Mouse (Mus musculus) forebrain, embryonic 15.5 days (tissue): ENCODE results near the gene Cltc. TPM values are rescaled to one million over a fixed set of nuclear protein-coding genes. Genes with fewer than 3 reads are reported as not detected.
"Not testable (repeated sequence)": the region's sequence is repeated elsewhere in the genome, so short reads cannot be mapped to it uniquely, and the experiment has no call there.

Source experiments
- ATAC-seq: fragments of 200-750 bp; cut with Nextera tagmentation; replicated peaks from 2 replicates; pipeline ENCODE4 v1.8.0; 2017; ENCODE audit warnings: mild to moderate bottlenecking, moderate TSS enrichment, moderate library complexity
- H3K27ac ChIP-seq: fragments of 300-500 bp; sonication (generic); replicated peaks from 2 replicates; pipeline ENCODE4 v1.5.1; 2015; ENCODE audit warnings: mild to moderate bottlenecking, inconsistent platforms
- H3K27me3 ChIP-seq: fragments of 300-500 bp; sonication (generic); 2 replicates; pipeline ENCODE4 v1.6.1; 2015; ENCODE audit warnings: inconsistent platforms
- H3K36me3 ChIP-seq: fragments of 300-500 bp; sonication (generic); 2 replicates; pipeline ENCODE4 v1.6.1; 2015; ENCODE audit warnings: mild to moderate bottlenecking, inconsistent platforms
- H3K4me1 ChIP-seq: fragments of 300-500 bp; sonication (generic); 2 replicates; pipeline ENCODE4 v1.6.1; 2015; ENCODE audit warnings: inconsistent platforms
- H3K4me2 ChIP-seq: fragments of 300-500 bp; sonication (generic); replicated peaks from 2 replicates; pipeline ENCODE4 v1.6.1; 2015; ENCODE audit warnings: mild to moderate bottlenecking, inconsistent platforms
- H3K4me3 ChIP-seq: fragments of 300-500 bp; sonication (generic); 2 replicates; pipeline ENCODE4 v1.5.1; 2015; ENCODE audit warnings: mild to moderate bottlenecking, inconsistent platforms
- H3K9ac ChIP-seq: fragments of 300-500 bp; sonication (generic); replicated peaks from 2 replicates; pipeline ENCODE4 v1.6.1; 2015; ENCODE audit warnings: mild to moderate bottlenecking, inconsistent platforms
- H3K9me3 ChIP-seq: fragments of 300-500 bp; sonication (generic); 2 replicates; pipeline ENCODE4 v1.6.1; 2016; ENCODE audit warnings: inconsistent platforms
- WGBS: fragments of 180-500 bp; shearing (Covaris S2); methylation state at CpG from one replicate; pipeline ENCODE4 v1.1.7; 2015; ENCODE audit warnings: mixed read lengths; 5-methylcytosine and 5-hydroxymethylcytosine counted together
- polyA plus RNA-seq: library from polyadenylated mRNA; unstranded; fragments of >200 nt; fragmentation: Nextera tagmentation; extraction: Ambion mirVana; gene quantifications from 2 replicates; pipeline ENCODE4 v1.2.1, GENCODE M21; 2015

The Cltc gene
- polyA plus RNA-seq, 1 experiment from 2014 or later: 135 TPM

- no peaks in the 10 kb centered on the region for H3K36me3 ChIP-seq
- WGBS: under 1% methylated on average over 18 of the region's 18 CpGs
- H3K27ac ChIP-seq: peak overlapping the region; percentile 98
- ATAC-seq: peak; percentile 80; the same call in 1 of the 2 replicates
- peak overlapping the region; percentile 94 for H3K4me2 ChIP-seq
- no peaks in the 10 kb centered on the region for H3K27me3 ChIP-seq
- H3K4me1 ChIP-seq: peaks cover 37% of the 10 kb centered on the region
- no peaks in the 10 kb centered on the region for H3K9me3 ChIP-seq
- peak overlapping the region; percentile 95 for H3K9ac ChIP-seq
- peak overlapping the region; percentile 94 for H3K4me3 ChIP-seq
Measured at GRCm38 (mm10) chr11:86757142-86757479, 254 bp downstream of the Cltc start.

- WGBS: 2% methylated on average over 31 of the region's 31 CpGs
- Histone ChIP-seq H3K4me1 (peaks cover 37% of the 10 kb centered on the region), H3K27me3 (no peaks in the 10 kb centered on the region), H3K4me3 (peak overlapping the region; percentile 94), H3K9ac (peak overlapping the region; percentile 95), H3K4me2 (peak overlapping the region; percentile 94), H3K36me3 (no peaks in the 10 kb centered on the region), H3K9me3 (no peaks in the 10 kb centered on the region), H3K27ac (peak overlapping the region; percentile 98)
- ATAC-seq: peak; percentile 15; the same call in 1 of the 2 replicates
Measured at GRCm38 (mm10) chr11:86756156-86757141, 916 bp downstream of the Cltc start.

- H3K4me3 ChIP-seq: no peak overlapping the region
- H3K4me1 ChIP-seq: peaks cover 41% of the 10 kb centered on the region
- no peak overlapping the region for H3K27ac ChIP-seq
- H3K4me2 ChIP-seq: no peak overlapping the region
- no peaks in the 10 kb centered on the region for H3K9me3 ChIP-seq
- no peak for ATAC-seq
- H3K27me3 ChIP-seq: no peaks in the 10 kb centered on the region
- no peak overlapping the region for H3K9ac ChIP-seq
- no peaks in the 10 kb centered on the region for H3K36me3 ChIP-seq
Measured at GRCm38 (mm10) chr11:86752404-86752803, 5.0 kb downstream of the Cltc start.

- Histone ChIP-seq H3K4me1 (peaks cover 37% of the 10 kb centered on the region), H3K4me3 (no peak overlapping the region), H3K9me3 (no peaks in the 10 kb centered on the region), H3K27ac (no peak overlapping the region), H3K4me2 (no peak overlapping the region), H3K27me3 (no peaks in the 10 kb centered on the region), H3K9ac (no peak overlapping the region), H3K36me3 (no peaks in the 10 kb centered on the region)
- ATAC-seq: no peak
- WGBS: 97% methylated on average over 1 of the region's 1 CpGs
Measured at GRCm38 (mm10) chr11:86751010-86751409, 6.4 kb downstream of the Cltc start.

- Histone ChIP-seq H3K9ac (no peak overlapping the region), H3K4me2 (no peak overlapping the region), H3K4me3 (no peak overlapping the region), H3K36me3 (no peaks in the 10 kb centered on the region), H3K9me3 (no peaks in the 10 kb centered on the region), H3K27ac (no peak overlapping the region), H3K27me3 (no peaks in the 10 kb centered on the region), H3K4me1 (peaks cover 28% of the 10 kb centered on the region)
- no peak for ATAC-seq
- WGBS: 36% methylated on average over 3 of the region's 3 CpGs
Measured at GRCm38 (mm10) chr11:86749776-86750423, 7.5 kb downstream of the Cltc start.

GRCm38 (mm10) chr11:86745634-86746404 lies 11.5 kb downstream of the Cltc start:
- Histone ChIP-seq H3K36me3 (no peaks in the 10 kb centered on the region), H3K4me3 (no peak overlapping the region), H3K4me2 (no peak overlapping the region), H3K4me1 (peaks cover 10% of the 10 kb centered on the region; the same call in 1 of the 2 replicates), H3K9ac (no peak overlapping the region), H3K27me3 (no peaks in the 10 kb centered on the region), H3K27ac (no peak overlapping the region), H3K9me3 (no peaks in the 10 kb centered on the region)
- ATAC-seq: no peak
- WGBS: 71% methylated on average over 3 of the region's 3 CpGs

- WGBS: 59% methylated on average over 2 of the region's 2 CpGs
- Histone ChIP-seq H3K27ac (no peak overlapping the region), H3K9ac (no peak overlapping the region), H3K4me3 (no peak overlapping the region), H3K36me3 (no peaks in the 10 kb centered on the region), H3K9me3 (no peaks in the 10 kb centered on the region), H3K4me2 (no peak overlapping the region), H3K4me1 (no peaks in the 10 kb centered on the region), H3K27me3 (no peaks in the 10 kb centered on the region)
- no peak for ATAC-seq
Measured at GRCm38 (mm10) chr11:86742605-86743004, 14.8 kb downstream of the Cltc start.

- Histone ChIP-seq H3K36me3 (no peaks in the 10 kb centered on the region), H3K4me3 (no peak overlapping the region), H3K4me2 (no peak overlapping the region), H3K4me1 (no peaks in the 10 kb centered on the region), H3K9ac (no peak overlapping the region), H3K9me3 (no peaks in the 10 kb centered on the region), H3K27ac (no peak overlapping the region), H3K27me3 (no peaks in the 10 kb centered on the region)
- WGBS: 90% methylated on average over 5 of the region's 5 CpGs
- no peak for ATAC-seq
Measured at GRCm38 (mm10) chr11:86741505-86741904, 15.9 kb downstream of the Cltc start.

GRCm38 (mm10) chr11:86739470-86739869 lies 17.9 kb downstream of the Cltc start:
- Histone ChIP-seq H3K9ac (no peak overlapping the region), H3K27me3 (no peaks in the 10 kb centered on the region), H3K9me3 (no peaks in the 10 kb centered on the region), H3K4me1 (no peaks in the 10 kb centered on the region), H3K36me3 (0 out of 2 replicates have a peak, but pooled peaks cover 2% of the 10 kb centered on the region), H3K4me3 (no peak overlapping the region), H3K4me2 (no peak overlapping the region), H3K27ac (no peak overlapping the region)
- no peak for ATAC-seq
- 89% methylated on average over 2 of the region's 2 CpGs for WGBS

- H3K4me2 ChIP-seq: no peak overlapping the region
Measured at GRCm38 (mm10) chr11:86738956-86739355, 18.4 kb downstream of the Cltc start.

GRCm38 (mm10) chr11:86738308-86738707 lies 19.1 kb downstream of the Cltc start:
- H3K4me1 ChIP-seq, H3K27ac ChIP-seq, H3K9me3 ChIP-seq, H3K4me2 ChIP-seq, H3K9ac ChIP-seq, ATAC-seq, H3K27me3 ChIP-seq, H3K4me3 ChIP-seq, H3K36me3 ChIP-seq: not testable (repeated sequence)
- WGBS: 100% methylated on average over 1 of the region's 1 CpGs

More at GRCm38 (mm10) chr11:86738956-86739355, 18.4 kb downstream of the Cltc start:
- H3K9me3 ChIP-seq: no peaks in the 10 kb centered on the region
- H3K27me3 ChIP-seq: no peaks in the 10 kb centered on the region
- 0 out of 2 replicates have a peak, but pooled peaks cover 6% of the 10 kb centered on the region for H3K36me3 ChIP-seq
- H3K27ac ChIP-seq: no peak overlapping the region
- no peaks in the 10 kb centered on the region for H3K4me1 ChIP-seq
- WGBS: 96% methylated on average over 1 of the region's 1 CpGs
- ATAC-seq: no peak
- H3K9ac ChIP-seq: no peak overlapping the region
- no peak overlapping the region for H3K4me3 ChIP-seq
